Mouse (Mus musculus): ENCODE measurements around the gene Fads2. TPM values are rescaled to one million over a fixed set of nuclear protein-coding genes. Genes with fewer than 3 reads are reported as not detected.

Gene Fads2
- polyA plus RNA-seq, 2 experiments: 22.7 to 41.9 TPM

DNA sequence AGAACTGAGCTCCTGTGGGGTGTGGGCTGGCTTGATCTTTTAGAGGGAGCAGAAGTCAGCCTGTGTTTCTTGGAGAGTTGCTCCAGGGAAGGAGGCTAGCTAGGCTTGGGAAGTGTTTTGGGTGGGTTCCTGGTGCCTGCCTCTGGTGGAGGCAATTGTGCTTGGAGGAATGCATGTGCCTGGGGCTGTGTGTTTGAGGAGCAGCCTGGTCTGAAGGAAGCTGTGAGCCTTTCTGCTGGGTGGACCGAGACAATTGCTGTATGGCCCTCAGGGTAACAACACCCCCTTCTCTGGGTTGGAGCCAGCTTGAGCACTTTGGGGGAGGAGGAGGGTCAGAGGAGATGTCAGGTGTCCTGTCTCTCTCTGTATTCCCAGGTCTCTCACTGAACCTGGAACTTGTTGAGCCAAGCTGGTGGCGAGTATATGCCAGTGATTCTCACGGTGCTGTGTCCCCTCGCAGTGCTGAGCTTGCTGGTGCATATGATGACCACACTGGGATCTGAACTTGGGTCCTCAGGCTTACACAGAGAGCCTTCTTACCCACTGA lies 82.3 kb downstream of the Fads2 start:
- DNase-seq (ENCODE audit: low read depth in 3 of 3, low spot score in 3 of 3) (no peak), ATAC-seq (ENCODE audit: insufficient read depth) (no peak)
- peak overlapping the region; percentile 69 for H3K9ac ChIP-seq (replicated peaks)
- H3K27me3 ChIP-seq (ENCODE audit: control insufficient read depth, insufficient read depth, low read length): no peaks in the 10 kb centered on the region
- H3K27ac ChIP-seq: no peak overlapping the region
- TF ChIP-seq EP300 (IDR thresholded peaks at IDR 0.05; ENCODE audit: low read depth): no peak
- no peak for TF ChIP-seq CTCF (IDR thresholded peaks at IDR 0.05; ENCODE audit: low read depth)
- H3K4me3 ChIP-seq (ENCODE audit: insufficient read depth in 1 of 2, low read depth in 2 of 2, low read length in 2 of 2): peak overlapping the region; percentile 61 to 96
- no peaks in the 10 kb centered on the region for H3K9me3 ChIP-seq (ENCODE audit: control insufficient read depth, low read length)
- H3K4me1 ChIP-seq (replicated peaks; ENCODE audit: control insufficient read depth in 2 of 2, insufficient read depth in 2 of 2, low read length in 1 of 2): peaks cover 27 to 68% of the 10 kb centered on the region in 2 experiments
- H3K36me3 ChIP-seq (replicated peaks; ENCODE audit: control insufficient read depth, insufficient read depth, low read depth): peaks cover 45% of the 10 kb centered on the region
- 73% methylated on average over 4 of the region's 4 CpGs for WGBS (ENCODE audit: insufficient replicate concordance)
- H3K4me2 ChIP-seq (ENCODE audit: low read depth): peak overlapping the region; percentile 100

DNA sequence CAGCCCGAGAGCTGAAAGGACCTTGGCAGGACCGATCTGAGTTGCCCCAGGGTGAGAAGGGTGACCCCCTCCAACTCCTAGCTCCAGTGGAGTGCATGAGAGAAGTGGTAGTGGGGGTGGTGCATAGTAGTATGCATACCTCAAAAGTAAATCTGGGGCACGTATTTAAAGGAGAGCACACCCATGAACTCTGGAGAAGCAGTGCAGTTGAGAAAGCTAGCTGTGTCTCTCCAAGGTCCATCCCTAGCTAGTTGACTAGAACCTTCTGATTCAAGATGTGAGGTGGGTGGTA lies 83.1 kb downstream of the Fads2 start:
- H3K4me3 ChIP-seq (ENCODE audit: insufficient read depth in 1 of 2, low read depth in 2 of 2, low read length in 2 of 2): peak overlapping the region; percentile 61 to 96
- H3K4me1 ChIP-seq (replicated peaks; ENCODE audit: control insufficient read depth in 2 of 2, insufficient read depth in 2 of 2, low read length in 1 of 2): peaks cover 35 to 71% of the 10 kb centered on the region in 2 experiments
- 5% methylated on average over 3 of the region's 3 CpGs for WGBS (ENCODE audit: insufficient replicate concordance)
- H3K9me3 ChIP-seq (ENCODE audit: control insufficient read depth, low read length): no peaks in the 10 kb centered on the region
- TF ChIP-seq EP300 (IDR thresholded peaks at IDR 0.05; ENCODE audit: low read depth) (no peak), CTCF (IDR thresholded peaks at IDR 0.05; ENCODE audit: low read depth) (no peak)
- H3K27ac ChIP-seq: peak overlapping the region; percentile 40
- H3K9ac ChIP-seq (replicated peaks): peak overlapping the region; percentile 69
- H3K36me3 ChIP-seq (replicated peaks; ENCODE audit: control insufficient read depth, insufficient read depth, low read depth): peaks cover 37% of the 10 kb centered on the region
- H3K4me2 ChIP-seq (ENCODE audit: low read depth): peak overlapping the region; percentile 100
- DNase-seq (ENCODE audit: low read depth in 3 of 3, low spot score in 3 of 3) (no peak), ATAC-seq (ENCODE audit: insufficient read depth) (no peak)
- no peaks in the 10 kb centered on the region for H3K27me3 ChIP-seq (ENCODE audit: control insufficient read depth, insufficient read depth, low read length)

DNA sequence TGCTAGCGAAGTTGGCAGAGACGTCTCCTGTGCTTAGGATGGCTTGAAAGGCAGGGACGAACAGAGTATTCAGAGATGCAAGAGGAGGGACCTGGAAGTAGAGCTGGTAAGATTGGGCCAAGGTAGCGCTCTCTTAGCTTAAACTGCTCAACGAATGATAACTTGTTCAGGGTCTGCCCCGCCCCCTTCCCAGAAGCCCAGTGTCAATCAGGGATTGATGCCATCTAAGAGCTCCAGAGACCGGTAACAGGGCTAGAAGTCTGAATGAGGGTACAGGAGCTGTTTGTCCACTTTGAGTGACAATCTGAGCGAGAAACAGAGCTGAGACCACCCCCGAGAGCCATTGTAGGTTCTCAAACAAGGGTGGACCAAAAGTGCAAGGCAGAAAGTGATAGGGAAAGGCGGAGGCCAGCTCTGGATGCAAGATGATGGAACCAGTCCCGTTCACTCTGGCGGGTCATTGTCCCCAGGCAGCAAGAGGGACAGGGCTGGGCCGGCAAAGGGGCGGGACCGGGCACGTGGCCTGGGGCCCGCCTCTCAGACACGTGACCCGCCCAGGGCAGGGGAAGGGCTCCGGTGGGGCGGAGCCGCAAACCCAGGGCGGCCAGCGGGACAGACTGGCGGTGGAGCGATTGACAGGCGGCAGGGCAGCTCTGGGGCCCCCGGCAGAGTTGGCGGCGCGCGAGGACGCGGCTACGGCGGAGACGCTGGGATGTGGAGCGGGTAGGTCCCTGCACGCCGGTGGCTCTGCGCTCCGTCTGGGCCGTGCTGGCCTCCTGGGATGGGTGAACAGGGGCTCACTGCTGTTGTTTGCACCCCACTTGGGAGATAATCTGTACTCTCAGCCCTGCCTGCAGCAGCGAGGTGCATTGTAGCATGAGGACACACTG lies 83.7 kb downstream of the Fads2 start:
- ATAC-seq (ENCODE audit: insufficient read depth) (peak; percentile 80), DNase-seq (ENCODE audit: low read depth in 3 of 3, low spot score in 3 of 3) (peak; percentile 86 to 88 (median 88))
- peak overlapping the region; percentile 100 for H3K4me2 ChIP-seq (ENCODE audit: low read depth)
- H3K36me3 ChIP-seq (replicated peaks; ENCODE audit: control insufficient read depth, insufficient read depth, low read depth): peaks cover 31% of the 10 kb centered on the region
- no peaks in the 10 kb centered on the region for H3K9me3 ChIP-seq (ENCODE audit: control insufficient read depth, low read length)
- H3K27ac ChIP-seq: peak overlapping the region; percentile 99
- H3K27me3 ChIP-seq (ENCODE audit: control insufficient read depth, insufficient read depth, low read length): no peaks in the 10 kb centered on the region
- H3K4me3 ChIP-seq (ENCODE audit: insufficient read depth in 1 of 2, low read depth in 2 of 2, low read length in 2 of 2): peak overlapping the region; percentile 81 to 96
- 4% methylated on average over 44 of the region's 44 CpGs for WGBS (ENCODE audit: insufficient replicate concordance)
- TF ChIP-seq CTCF (IDR thresholded peaks at IDR 0.05; ENCODE audit: low read depth) (0 out of 2 replicates have a peak, but pooled peaks have one; percentile 2), EP300 (IDR thresholded peaks at IDR 0.05; ENCODE audit: low read depth) (no peak)
- peak overlapping the region; percentile 100 for H3K9ac ChIP-seq (replicated peaks)
- H3K4me1 ChIP-seq (replicated peaks; ENCODE audit: control insufficient read depth in 2 of 2, insufficient read depth in 2 of 2, low read length in 1 of 2): peaks cover 35 to 71% of the 10 kb centered on the region in 2 experiments

DNA sequence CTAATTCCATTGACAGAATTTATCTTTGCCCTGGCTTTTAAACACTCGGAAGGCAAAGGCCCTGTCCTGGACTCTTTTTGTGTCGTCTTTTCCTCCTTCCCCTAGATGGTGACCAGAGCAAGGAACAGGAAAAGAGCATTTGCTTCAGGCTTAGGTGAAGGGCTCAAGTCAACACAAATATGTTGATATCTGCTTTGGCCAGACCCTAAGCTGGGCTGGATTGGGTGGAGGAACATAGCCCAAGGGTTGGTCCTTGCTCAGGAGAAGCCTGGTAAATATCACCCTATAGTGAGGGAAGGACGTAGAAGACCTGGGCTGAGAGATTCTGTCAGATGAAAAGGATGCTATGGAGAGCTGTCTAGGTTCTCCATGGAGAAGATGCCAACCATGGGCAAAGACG lies 85.4 kb downstream of the Fads2 start:
- H3K36me3 ChIP-seq (replicated peaks; ENCODE audit: control insufficient read depth, insufficient read depth, low read depth): peaks cover 27% of the 10 kb centered on the region
- peak overlapping the region; percentile 81 to 96 for H3K4me3 ChIP-seq (ENCODE audit: insufficient read depth in 1 of 2, low read depth in 2 of 2, low read length in 2 of 2)
- peak overlapping the region; percentile 100 for H3K9ac ChIP-seq (replicated peaks)
- 34% methylated on average over 4 of the region's 4 CpGs for WGBS (ENCODE audit: insufficient replicate concordance)
- peaks cover 32 to 62% of the 10 kb centered on the region in 2 experiments for H3K4me1 ChIP-seq (replicated peaks; ENCODE audit: control insufficient read depth in 2 of 2, insufficient read depth in 2 of 2, low read length in 1 of 2)
- ATAC-seq (ENCODE audit: insufficient read depth) (peak; percentile 33), DNase-seq (ENCODE audit: low read depth in 3 of 3, low spot score in 3 of 3) (peak in 1 of 3 experiments; percentile 62)
- H3K27me3 ChIP-seq (ENCODE audit: control insufficient read depth, insufficient read depth, low read length): no peaks in the 10 kb centered on the region
- H3K9me3 ChIP-seq (ENCODE audit: control insufficient read depth, low read length): no peaks in the 10 kb centered on the region
- peak overlapping the region; percentile 99 for H3K27ac ChIP-seq
- TF ChIP-seq CTCF (IDR thresholded peaks at IDR 0.05; ENCODE audit: low read depth): no peak
- TF ChIP-seq EP300 (IDR thresholded peaks at IDR 0.05; ENCODE audit: low read depth): peak; percentile 56; the same call in 1 of the 2 replicates
- H3K4me2 ChIP-seq (ENCODE audit: low read depth): peak overlapping the region; percentile 100

DNA sequence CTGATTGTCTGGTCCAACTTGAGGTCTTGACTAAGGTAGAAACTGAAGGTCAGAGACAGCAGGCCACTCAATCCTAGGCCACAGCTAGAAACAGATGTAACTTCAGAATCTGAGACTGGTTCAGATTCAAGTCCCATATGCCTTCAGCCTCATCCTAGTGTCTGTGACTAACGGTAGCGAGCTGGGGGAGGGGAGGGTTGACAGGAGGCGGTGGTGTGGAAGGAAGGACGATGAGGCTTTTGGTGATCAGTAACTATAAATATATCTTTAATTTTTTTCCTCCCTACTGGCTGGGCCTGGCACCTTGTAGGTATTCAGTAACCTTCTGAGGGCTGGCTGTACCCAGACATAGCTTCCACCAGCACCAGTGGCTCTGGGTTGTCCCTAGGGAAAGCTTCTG lies 86.1 kb downstream of the Fads2 start:
- 16% methylated on average over 4 of the region's 4 CpGs for WGBS (ENCODE audit: insufficient replicate concordance)
- Histone ChIP-seq H3K4me3 (ENCODE audit: insufficient read depth in 1 of 2, low read depth in 2 of 2, low read length in 2 of 2) (peak overlapping the region; percentile 81 to 96), H3K36me3 (replicated peaks; ENCODE audit: control insufficient read depth, insufficient read depth, low read depth) (peaks cover 20% of the 10 kb centered on the region), H3K27me3 (ENCODE audit: control insufficient read depth, insufficient read depth, low read length) (no peaks in the 10 kb centered on the region), H3K4me2 (ENCODE audit: low read depth) (peak overlapping the region; percentile 100), H3K9me3 (ENCODE audit: control insufficient read depth, low read length) (no peaks in the 10 kb centered on the region), H3K27ac (peak overlapping the region; percentile 99), H3K9ac (replicated peaks) (peak overlapping the region; percentile 100), H3K4me1 (replicated peaks; ENCODE audit: control insufficient read depth in 2 of 2, insufficient read depth in 2 of 2, low read length in 1 of 2) (peaks cover 34 to 60% of the 10 kb centered on the region in 2 experiments)
- ATAC-seq (ENCODE audit: insufficient read depth): no peak
- no peak for DNase-seq (ENCODE audit: low read depth in 3 of 3, low spot score in 3 of 3)
- TF ChIP-seq EP300 (IDR thresholded peaks at IDR 0.05; ENCODE audit: low read depth) (no peak), CTCF (IDR thresholded peaks at IDR 0.05; ENCODE audit: low read depth) (no peak)

All from liver, embryonic 14.5 days (tissue).